Mouse (Mus musculus) lung, postnatal 25 days (tissue): ENCODE data around the gene Mapre3.

Source experiments
- DNase-seq: peaks from one replicate; pipeline ENCODE4 v3.0.0; 2022; ENCODE audit warnings: low spot score

Gene Mapre3

GRCm38 (mm10) chr5:30886209-30886608 lies 71.8 kb downstream of the Mapre3 start:
- no peak for DNase-seq

- DNase-seq, result no peak
Observed at GRCm38 (mm10) chr5:30886731-30887130, 72.3 kb downstream of the Mapre3 start.

- DNase-seq, result peak; percentile 80
Observed at GRCm38 (mm10) chr5:30887331-30887761, 72.9 kb downstream of the Mapre3 start.

GRCm38 (mm10) chr5:30887858-30888336 lies 73.5 kb downstream of the Mapre3 start:
- DNase-seq, result peak; percentile 94

GRCm38 (mm10) chr5:30888337-30889087 lies 74.1 kb downstream of the Mapre3 start, which contains the start of gene Agbl5:
Gene Agbl5, plus strand, starts transcription at chr5:30888694.
- DNase-seq, result peak; percentile 93

- DNase-seq, result no peak
Observed at GRCm38 (mm10) chr5:30889088-30889754, 74.8 kb downstream of the Mapre3 start.

- no peak for DNase-seq
Observed at GRCm38 (mm10) chr5:30890375-30890774, 75.9 kb downstream of the Mapre3 start.

- DNase-seq, result no peak
Observed at GRCm38 (mm10) chr5:30901860-30902259, 87.4 kb downstream of the Mapre3 start.

- peak; percentile 97 for DNase-seq
Observed at GRCm38 (mm10) chr5:30907413-30908059, 93.1 kb downstream of the Mapre3 start, which contains the start of gene Ost4. Gene Ost4, minus strand, starts transcription at chr5:30907788.

GRCm38 (mm10) chr5:30908426-30909299 lies 94.2 kb downstream of the Mapre3 start:
- DNase-seq, result no peak

GRCm38 (mm10) chr5:30909300-30909659 lies 94.8 kb downstream of the Mapre3 start:
- DNase-seq, result no peak

GRCm38 (mm10) chr5:30909863-30910262 lies 95.4 kb downstream of the Mapre3 start:
- DNase-seq, result no peak

GRCm38 (mm10) chr5:30910481-30910880 lies 96.0 kb downstream of the Mapre3 start:
- DNase-seq, result no peak

GRCm38 (mm10) chr5:30912156-30912555 lies 97.7 kb downstream of the Mapre3 start:
- DNase-seq, result no peak

GRCm38 (mm10) chr5:30913060-30913841 lies 98.8 kb downstream of the Mapre3 start, which contains the start of gene Emilin1:
Gene Emilin1, plus strand, starts transcription at chr5:30913402.
- peak; percentile 73 for DNase-seq

- no peak for DNase-seq
Observed at GRCm38 (mm10) chr5:30914101-30914635, 99.7 kb downstream of the Mapre3 start.

GRCm38 (mm10) chr5:30914849-30915248 lies 100.4 kb downstream of the Mapre3 start:
- no peak for DNase-seq

- DNase-seq, result no peak
Observed at GRCm38 (mm10) chr5:30915456-30915855, 101.0 kb downstream of the Mapre3 start.
